Mouse (Mus musculus): ENCODE measurements around the gene Ctsq. TPM values are rescaled to one million over a fixed set of nuclear protein-coding genes. Genes with fewer than 3 reads are reported as not detected.

Ctsq gene
- total and polyA plus RNA-seq, 3 experiments = not detected

DNA sequence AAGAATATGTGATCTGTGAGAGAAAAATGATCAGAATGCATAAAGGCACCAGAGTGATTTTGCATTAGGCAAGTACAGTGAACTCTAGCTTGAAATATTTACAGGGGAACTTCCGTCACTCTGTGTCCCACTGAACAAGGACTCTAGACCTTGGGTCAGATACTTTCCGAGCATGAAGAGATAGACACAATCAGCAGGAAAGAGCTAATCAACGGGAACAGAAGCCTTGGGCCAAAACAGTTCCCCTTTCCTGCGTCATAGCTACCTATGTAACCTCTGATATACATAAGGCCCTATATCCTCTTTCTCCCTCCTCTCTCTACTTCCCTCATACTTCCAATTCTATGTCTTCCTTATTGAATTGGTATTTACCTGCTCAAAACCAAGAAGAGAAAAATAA lies 30.3 kb downstream of the Ctsq start (continued):
- TF ChIP-seq ZMIZ1 (IDR thresholded peaks at IDR 0.05; ENCODE audit: low read depth, low read length) = no peak

- no peak within 1 kb of the TSS for H3K9ac ChIP-seq (ENCODE audit: control insufficient read depth, low read depth, low read length, poor library complexity, severe bottlenecking)
- H3K79me2 ChIP-seq (ENCODE audit: control insufficient read depth, insufficient read depth, low read length, poor library complexity) = no peaks in the 10 kb centered on the region
- TF ChIP-seq NRF1 (IDR thresholded peaks at IDR 0.05; ENCODE audit: insufficient read depth, low read depth, low read length, poor library complexity, severe bottlenecking) = no peak
- no peak for TF ChIP-seq ELF1 (IDR thresholded peaks at IDR 0.05; ENCODE audit: low read depth, low read length)
- TF ChIP-seq TCF12 (IDR thresholded peaks at IDR 0.05; ENCODE audit: low read depth, low read length) = no peak
- TF ChIP-seq ZNF384 (IDR thresholded peaks at IDR 0.05; ENCODE audit: low read depth, low read length) = no peak
- no peak for TF ChIP-seq USF1 (IDR thresholded peaks at IDR 0.05; ENCODE audit: low read depth, low read length)
- no peak within 1 kb of the TSS for H3K27ac ChIP-seq (ENCODE audit: control insufficient read depth, low read depth, low read length)
- H3K9me3 ChIP-seq (replicated peaks; ENCODE audit: insufficient read depth, low read length) = no peaks in the 10 kb centered on the region
- peaks cover 0 to 38% of the 10 kb centered on the region in 2 experiments; a peak in 2 of 4 replicates for H3K36me3 ChIP-seq (ENCODE audit: control insufficient read depth in 1 of 2, insufficient read depth in 2 of 2, low read length in 2 of 2)
- no peak for DNase-seq (ENCODE audit: low read depth, low spot score)
- no peak within 1 kb of the TSS for H3K4me3 ChIP-seq (ENCODE audit: control insufficient read depth in 1 of 2, insufficient read depth in 1 of 2, low read depth in 2 of 2, low read length in 2 of 2)
- no peaks in the 10 kb centered on the region for H3K27me3 ChIP-seq (ENCODE audit: control insufficient read depth in 1 of 2, insufficient read depth in 2 of 2, low read length in 2 of 2)
- peaks cover 14 to 18% of the 10 kb centered on the region in 2 experiments for H3K4me1 ChIP-seq (ENCODE audit: control insufficient read depth in 1 of 2, insufficient read depth in 2 of 2, low read length in 2 of 2)
These were observed 34.6 kb downstream of the Ctsq start, which contains the start of gene Ctsj for GRCm38 (mm10) chr13:61005859-61006258. Gene Ctsj (minus strand): TSS chr13:61005959.

DNA sequence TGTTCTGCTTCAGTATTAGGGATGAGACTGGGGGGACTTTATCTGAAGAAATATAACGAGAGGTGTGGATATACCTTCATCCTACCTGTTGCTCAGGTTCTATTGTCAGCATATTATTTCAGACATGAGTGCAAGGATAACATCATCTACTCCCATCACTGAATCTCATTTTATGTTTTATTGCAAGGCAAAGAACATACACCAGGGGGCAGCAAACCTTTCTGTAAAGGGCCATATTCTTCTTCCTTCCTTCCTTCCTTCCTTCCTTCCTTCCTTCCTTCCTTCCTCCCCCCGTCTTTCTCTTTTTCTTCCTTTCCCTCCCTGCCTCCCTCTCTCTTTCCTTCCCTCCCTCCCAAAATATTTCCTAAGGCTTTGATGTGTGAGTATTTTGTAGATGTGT lies 42.8 kb downstream of the Ctsq start:
- no peak for TF ChIP-seq ZKSCAN1 (IDR thresholded peaks at IDR 0.05; ENCODE audit: low read depth, low read length)
- no peak for TF ChIP-seq GABPA (IDR thresholded peaks at IDR 0.05; ENCODE audit: low read depth, low read length)
- TF ChIP-seq CTCF (IDR thresholded peaks at IDR 0.05 in 2 of 3, conservative IDR thresholded peaks at IDR 0.05 in 1 of 3; ENCODE audit: control insufficient read depth in 1 of 3, insufficient read depth in 1 of 3, low read depth in 2 of 3, low read length in 3 of 3, poor library complexity in 1 of 3, severe bottlenecking in 1 of 3) = peak in 2 of 3 experiments; percentile 53 to 75; a peak in 3 of 6 replicates
- peak; percentile 96 for TF ChIP-seq SMC3 (IDR thresholded peaks at IDR 0.05; ENCODE audit: low read depth, low read length)
- peak; percentile 79 for TF ChIP-seq RAD21 (IDR thresholded peaks at IDR 0.05; ENCODE audit: low read depth, low read length)
- no peak for TF ChIP-seq KAT2A (conservative IDR thresholded peaks at IDR 0.05; ENCODE audit: low read depth, low read length)
- TF ChIP-seq TBP (IDR thresholded peaks at IDR 0.05; ENCODE audit: low read depth, low read length) = no peak
- no peak for TF ChIP-seq MYB (IDR thresholded peaks at IDR 0.05; ENCODE audit: low read depth, low read length)
- no peak for TF ChIP-seq POLR2A (IDR thresholded peaks at IDR 0.05; ENCODE audit: control insufficient read depth in 1 of 2, insufficient read depth in 1 of 2, low read depth in 1 of 2, low read length in 2 of 2, poor library complexity in 1 of 2)
- TF ChIP-seq MYC (IDR thresholded peaks at IDR 0.05; ENCODE audit: low read depth, low read length) = no peak
- peak; percentile 78 for TF ChIP-seq ZC3H11A (IDR thresholded peaks at IDR 0.05; ENCODE audit: low read depth, low read length)
- no peaks in the 10 kb centered on the region for H3K79me2 ChIP-seq (ENCODE audit: control insufficient read depth, insufficient read depth, low read length, poor library complexity)
- no peaks in the 10 kb centered on the region for H3K36me3 ChIP-seq (ENCODE audit: control insufficient read depth in 1 of 2, insufficient read depth in 2 of 2, low read length in 2 of 2)
- H3K9me3 ChIP-seq (replicated peaks; ENCODE audit: insufficient read depth, low read length) = no peaks in the 10 kb centered on the region
- no peak overlapping the region for H3K27ac ChIP-seq (ENCODE audit: control insufficient read depth, low read depth, low read length)
- no peaks in the 10 kb centered on the region for H3K27me3 ChIP-seq (ENCODE audit: control insufficient read depth in 1 of 2, insufficient read depth in 2 of 2, low read length in 2 of 2)
- DNase-seq (ENCODE audit: low read depth, low spot score) = peak; percentile 30
- H3K4me3 ChIP-seq (ENCODE audit: control insufficient read depth in 1 of 2, insufficient read depth in 1 of 2, low read depth in 2 of 2, low read length in 2 of 2) = no peak overlapping the region
- no peaks in the 10 kb centered on the region for H3K4me1 ChIP-seq (ENCODE audit: control insufficient read depth in 1 of 2, insufficient read depth in 2 of 2, low read length in 2 of 2)
- H3K9ac ChIP-seq (ENCODE audit: control insufficient read depth, low read depth, low read length, poor library complexity, severe bottlenecking) = no peak overlapping the region
